Mouse (Mus musculus) yolk sac, embryonic 10.5 days (tissue): ENCODE measurements around the gene Arhgap18.

Experiments
- DNase-seq: peaks from one replicate; pipeline ENCODE4 v3.0.0-alpha.2; 2017; ENCODE audit warnings: low spot score

Gene Arhgap18

GRCm38 (mm10) chr10:26752929-26753567 lies at the start of gene Arhgap18:
TSS of gene Arhgap18 (plus strand) at chr10:26753421.
- peak; percentile 44 for DNase-seq

- DNase-seq, result no peak
Measured at GRCm38 (mm10) chr10:26710458-26711011, 42.7 kb upstream of the Arhgap18 start.

- peak; percentile 15 for DNase-seq
Measured at GRCm38 (mm10) chr10:26711068-26711467, 42.2 kb upstream of the Arhgap18 start.

- DNase-seq, result no peak
Measured at GRCm38 (mm10) chr10:26713986-26714385, 39.2 kb upstream of the Arhgap18 start.

- no peak for DNase-seq
Measured at GRCm38 (mm10) chr10:26724704-26725103, 28.5 kb upstream of the Arhgap18 start.

- DNase-seq, result no peak
Measured at GRCm38 (mm10) chr10:26725255-26725654, 28.0 kb upstream of the Arhgap18 start.

GRCm38 (mm10) chr10:26750827-26751226 lies 2.4 kb upstream of the Arhgap18 start:
- DNase-seq, result no peak

GRCm38 (mm10) chr10:26752064-26752928 lies 925 bp upstream of the Arhgap18 start:
- DNase-seq, result peak; percentile 37

GRCm38 (mm10) chr10:26754006-26754405 lies 785 bp downstream of the Arhgap18 start:
- no peak for DNase-seq

- DNase-seq, result no peak
Measured at GRCm38 (mm10) chr10:26757231-26757630, 4.0 kb downstream of the Arhgap18 start.

- DNase-seq, result no peak
Measured at GRCm38 (mm10) chr10:26759469-26759868, 6.2 kb downstream of the Arhgap18 start.

- DNase-seq, result no peak
Measured at GRCm38 (mm10) chr10:26761103-26761502, 7.9 kb downstream of the Arhgap18 start.

GRCm38 (mm10) chr10:26761991-26762903 lies 9.0 kb downstream of the Arhgap18 start:
- DNase-seq, result no peak

- DNase-seq, result no peak
Measured at GRCm38 (mm10) chr10:26767196-26767595, 14.0 kb downstream of the Arhgap18 start.

GRCm38 (mm10) chr10:26768943-26769342 lies 15.7 kb downstream of the Arhgap18 start:
- DNase-seq, result no peak

GRCm38 (mm10) chr10:26770035-26770434 lies 16.8 kb downstream of the Arhgap18 start:
- no peak for DNase-seq

- peak; percentile 91 for DNase-seq
Measured at GRCm38 (mm10) chr10:26771938-26772623, 18.9 kb downstream of the Arhgap18 start.

GRCm38 (mm10) chr10:26772624-26773540 lies 19.7 kb downstream of the Arhgap18 start:
- DNase-seq, result peak; percentile 71

GRCm38 (mm10) chr10:26773541-26773940 lies 20.3 kb downstream of the Arhgap18 start:
- no peak for DNase-seq

- DNase-seq, result peak; percentile 29
Measured at GRCm38 (mm10) chr10:26774266-26774665, 21.0 kb downstream of the Arhgap18 start.
